Mouse (Mus musculus): ENCODE results near the gene Rybp. TPM values are rescaled to one million over a fixed set of nuclear protein-coding genes. Genes with fewer than 3 reads are reported as not detected.

Gene Rybp
- polyA plus RNA-seq, 1 experiment, result 37.4 TPM

- H3K27ac ChIP-seq (ENCODE audit: insufficient read depth, low read length), result no peak overlapping the region
- no peak for TF ChIP-seq CTCF (IDR thresholded peaks at IDR 0.05; ENCODE audit: extremely low read depth, insufficient read depth, low read length)
- TF ChIP-seq POLR2A (IDR thresholded peaks at IDR 0.05; ENCODE audit: extremely low read depth, insufficient read depth, low read length), result no peak
These were observed 13.7 kb downstream of the Rybp start for GRCm38 (mm10) chr6:100273556-100273955.

GRCm38 (mm10) chr6:100271992-100272391 is 15.3 kb downstream of the Rybp start:
- Histone ChIP-seq H3K27ac (ENCODE audit: insufficient read depth, low read length) (no peak overlapping the region), H3K4me1 (ENCODE audit: control insufficient read depth, insufficient read depth, low read length) (no peaks in the 10 kb centered on the region), H3K4me3 (ENCODE audit: insufficient read depth, low read length) (no peak overlapping the region)
- TF ChIP-seq POLR2A (IDR thresholded peaks at IDR 0.05; ENCODE audit: extremely low read depth, insufficient read depth, low read length) (no peak), CTCF (IDR thresholded peaks at IDR 0.05; ENCODE audit: extremely low read depth, insufficient read depth, low read length) (no peak)

More at GRCm38 (mm10) chr6:100273556-100273955, 13.7 kb downstream of the Rybp start:
- Histone ChIP-seq H3K4me1 (ENCODE audit: control insufficient read depth, insufficient read depth, low read length) (peaks cover 1% of the 10 kb centered on the region; the same call in 1 of the 2 replicates), H3K4me3 (ENCODE audit: insufficient read depth, low read length) (no peak overlapping the region)

- Histone ChIP-seq H3K27ac (ENCODE audit: insufficient read depth, low read length) (no peak overlapping the region), H3K4me3 (ENCODE audit: insufficient read depth, low read length) (no peak overlapping the region), H3K4me1 (ENCODE audit: control insufficient read depth, insufficient read depth, low read length) (no peaks in the 10 kb centered on the region)
- TF ChIP-seq POLR2A (IDR thresholded peaks at IDR 0.05; ENCODE audit: extremely low read depth, insufficient read depth, low read length), result no peak
- no peak for TF ChIP-seq CTCF (IDR thresholded peaks at IDR 0.05; ENCODE audit: extremely low read depth, insufficient read depth, low read length)
These were observed 16.5 kb downstream of the Rybp start for GRCm38 (mm10) chr6:100270765-100271164.

- TF ChIP-seq CTCF (IDR thresholded peaks at IDR 0.05; ENCODE audit: extremely low read depth, insufficient read depth, low read length) (no peak), POLR2A (IDR thresholded peaks at IDR 0.05; ENCODE audit: extremely low read depth, insufficient read depth, low read length) (no peak)
- no peak overlapping the region for H3K4me3 ChIP-seq (ENCODE audit: insufficient read depth, low read length)
- peaks cover 1% of the 10 kb centered on the region; the same call in 1 of the 2 replicates for H3K4me1 ChIP-seq (ENCODE audit: control insufficient read depth, insufficient read depth, low read length)
- no peak overlapping the region for H3K27ac ChIP-seq (ENCODE audit: insufficient read depth, low read length)
These were observed 27.7 kb downstream of the Rybp start for GRCm38 (mm10) chr6:100259607-100260006.

GRCm38 (mm10) chr6:100258278-100258677 is 29.0 kb downstream of the Rybp start:
- Histone ChIP-seq H3K4me3 (ENCODE audit: insufficient read depth, low read length) (no peak overlapping the region), H3K4me1 (ENCODE audit: control insufficient read depth, insufficient read depth, low read length) (peaks cover 1% of the 10 kb centered on the region; the same call in 1 of the 2 replicates), H3K27ac (ENCODE audit: insufficient read depth, low read length) (no peak overlapping the region)
- no peak for TF ChIP-seq CTCF (IDR thresholded peaks at IDR 0.05; ENCODE audit: extremely low read depth, insufficient read depth, low read length)
- TF ChIP-seq POLR2A (IDR thresholded peaks at IDR 0.05; ENCODE audit: extremely low read depth, insufficient read depth, low read length), result no peak

GRCm38 (mm10) chr6:100255411-100255810 is 31.9 kb downstream of the Rybp start:
- TF ChIP-seq POLR2A (IDR thresholded peaks at IDR 0.05; ENCODE audit: extremely low read depth, insufficient read depth, low read length), result no peak
- no peak for TF ChIP-seq CTCF (IDR thresholded peaks at IDR 0.05; ENCODE audit: extremely low read depth, insufficient read depth, low read length)
- Histone ChIP-seq H3K27ac (ENCODE audit: insufficient read depth, low read length) (no peak overlapping the region), H3K4me1 (ENCODE audit: control insufficient read depth, insufficient read depth, low read length) (peaks cover 1% of the 10 kb centered on the region; the same call in 1 of the 2 replicates), H3K4me3 (ENCODE audit: insufficient read depth, low read length) (no peak overlapping the region)

- no peak overlapping the region for H3K27ac ChIP-seq (ENCODE audit: insufficient read depth, low read length)
- H3K4me1 ChIP-seq (ENCODE audit: control insufficient read depth, insufficient read depth, low read length), result peaks cover 1% of the 10 kb centered on the region; the same call in 1 of the 2 replicates
- TF ChIP-seq CTCF (IDR thresholded peaks at IDR 0.05; ENCODE audit: extremely low read depth, insufficient read depth, low read length) (no peak), POLR2A (IDR thresholded peaks at IDR 0.05; ENCODE audit: extremely low read depth, insufficient read depth, low read length) (no peak)
- no peak overlapping the region for H3K4me3 ChIP-seq (ENCODE audit: insufficient read depth, low read length)
These were observed 32.6 kb downstream of the Rybp start for GRCm38 (mm10) chr6:100254671-100255070.

- Histone ChIP-seq H3K4me1 (ENCODE audit: control insufficient read depth, insufficient read depth, low read length) (no peaks in the 10 kb centered on the region; the same call in 1 of the 2 replicates), H3K27ac (ENCODE audit: insufficient read depth, low read length) (no peak overlapping the region), H3K4me3 (ENCODE audit: insufficient read depth, low read length) (no peak overlapping the region)
- TF ChIP-seq CTCF (IDR thresholded peaks at IDR 0.05; ENCODE audit: extremely low read depth, insufficient read depth, low read length) (no peak), POLR2A (IDR thresholded peaks at IDR 0.05; ENCODE audit: extremely low read depth, insufficient read depth, low read length) (no peak)
These were observed 42.8 kb downstream of the Rybp start for GRCm38 (mm10) chr6:100244474-100244873.

GRCm38 (mm10) chr6:100235036-100235435 is 52.2 kb downstream of the Rybp start:
- TF ChIP-seq CTCF (IDR thresholded peaks at IDR 0.05; ENCODE audit: extremely low read depth, insufficient read depth, low read length) (no peak), POLR2A (IDR thresholded peaks at IDR 0.05; ENCODE audit: extremely low read depth, insufficient read depth, low read length) (no peak)
- no peak overlapping the region for H3K4me3 ChIP-seq (ENCODE audit: insufficient read depth, low read length)
- no peak overlapping the region for H3K27ac ChIP-seq (ENCODE audit: insufficient read depth, low read length)
- H3K4me1 ChIP-seq (ENCODE audit: control insufficient read depth, insufficient read depth, low read length), result peaks cover 1% of the 10 kb centered on the region; the same call in 1 of the 2 replicates

GRCm38 (mm10) chr6:100233522-100233921 is 53.8 kb downstream of the Rybp start:
- TF ChIP-seq CTCF (IDR thresholded peaks at IDR 0.05; ENCODE audit: extremely low read depth, insufficient read depth, low read length), result no peak
- TF ChIP-seq POLR2A (IDR thresholded peaks at IDR 0.05; ENCODE audit: extremely low read depth, insufficient read depth, low read length), result no peak
- no peak overlapping the region for H3K27ac ChIP-seq (ENCODE audit: insufficient read depth, low read length)
- H3K4me3 ChIP-seq (ENCODE audit: insufficient read depth, low read length), result no peak overlapping the region
- H3K4me1 ChIP-seq (ENCODE audit: control insufficient read depth, insufficient read depth, low read length), result 0 out of 2 replicates have a peak, but pooled peaks cover 1% of the 10 kb centered on the region
